Mouse (Mus musculus): ENCODE data around the gene Pfdn6. TPM values are rescaled to one million over a fixed set of nuclear protein-coding genes. Genes with fewer than 3 reads are reported as not detected.
"Not testable (repeated sequence)": the region's sequence is repeated elsewhere in the genome, so short reads cannot be mapped to it uniquely, and the experiment has no call there.

Gene Pfdn6
- total RNA-seq, 4 experiments from 2014 or later, result 68.7 to 93.1 (median 76.1) TPM

DNA sequence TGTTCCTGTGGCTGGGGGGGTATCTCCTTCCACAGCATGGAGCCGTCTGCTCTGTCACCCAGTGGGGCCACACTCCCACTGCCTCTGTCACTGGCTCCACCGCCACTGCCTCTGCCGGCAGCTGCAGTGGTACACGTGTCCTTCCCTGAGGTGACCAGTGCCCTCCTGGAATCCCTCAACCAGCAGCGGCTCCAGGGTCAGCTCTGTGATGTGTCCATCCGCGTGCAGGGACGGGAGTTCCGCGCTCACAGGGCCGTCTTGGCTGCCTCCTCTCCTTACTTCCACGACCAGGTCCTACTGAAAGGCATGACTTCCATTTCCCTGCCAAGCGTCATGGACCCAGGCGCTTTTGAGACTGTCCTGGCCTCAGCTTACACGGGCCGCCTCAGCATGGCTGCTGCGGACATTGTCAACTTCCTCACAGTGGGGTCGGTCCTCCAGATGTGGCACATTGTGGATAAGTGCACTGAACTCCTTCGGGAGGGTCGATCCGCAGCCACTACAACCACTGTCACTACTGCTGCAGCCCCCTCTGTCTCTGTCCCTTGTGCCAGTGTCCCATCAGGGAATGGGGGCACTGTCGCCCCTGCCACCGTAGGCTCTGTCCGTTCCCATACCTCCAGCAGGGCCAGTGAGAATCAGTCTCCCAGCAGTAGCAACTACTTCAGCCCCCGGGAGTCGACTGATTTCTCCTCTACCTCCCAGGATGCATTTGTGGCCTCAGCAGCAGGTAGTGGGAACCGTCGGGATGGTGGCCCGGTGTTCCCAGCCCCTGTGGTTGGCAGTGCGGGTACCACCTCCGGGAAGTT lies 23.1 kb downstream of the Pfdn6 start:
- DNase-seq (ENCODE audit: low spot score in 2 of 2), result no peak

DNA sequence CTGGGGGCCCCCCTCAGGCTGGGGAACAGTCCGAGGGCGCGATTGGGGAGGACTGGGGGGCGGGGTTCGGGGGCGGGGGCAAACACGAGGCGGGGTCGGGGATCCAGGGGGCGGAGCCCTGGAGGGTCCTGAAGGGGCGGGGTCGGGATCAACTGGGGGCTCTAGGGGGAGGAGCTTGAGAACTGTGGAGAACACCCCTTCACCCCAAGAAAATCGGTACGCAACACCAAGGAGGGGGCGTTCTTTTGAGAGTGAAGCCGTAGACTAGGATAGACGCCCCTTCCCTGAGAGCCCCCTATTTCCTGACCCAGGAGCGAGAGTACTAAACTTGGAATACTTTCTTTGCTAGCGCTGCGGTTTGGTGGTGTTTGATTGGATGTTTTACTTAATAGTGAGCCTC lies 23.8 kb downstream of the Pfdn6 start:
- DNase-seq (ENCODE audit: low spot score in 2 of 2), result no peak

DNA sequence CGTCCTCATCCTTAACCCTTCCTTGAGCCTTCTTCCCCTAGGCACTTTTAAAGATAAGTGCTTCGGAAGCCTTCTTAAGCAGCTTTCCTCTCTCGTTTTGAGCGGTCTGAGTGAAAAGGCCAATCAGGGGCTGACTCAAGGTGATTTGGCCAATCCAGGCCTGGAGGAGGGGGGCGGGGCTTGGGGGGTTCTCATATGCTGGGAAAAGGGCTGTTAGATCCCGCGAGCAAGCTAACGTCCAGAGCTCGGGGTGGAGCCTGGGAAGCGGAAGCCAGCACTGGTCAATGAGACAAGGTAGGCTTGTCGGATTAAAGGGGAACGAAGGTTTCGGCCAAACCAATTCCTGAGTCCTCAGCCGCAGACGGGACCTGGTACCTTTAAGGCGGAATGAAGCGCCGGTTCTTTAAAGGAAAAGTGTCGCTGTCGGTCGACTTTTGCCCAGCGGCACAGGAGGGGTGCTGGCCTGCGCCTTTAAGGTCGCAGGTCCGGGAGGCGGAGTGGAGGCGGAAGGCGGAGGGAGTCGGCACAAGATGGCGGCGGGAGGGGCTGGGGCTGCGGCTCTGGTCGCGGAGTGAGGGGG lies 24.4 kb downstream of the Pfdn6 start, which contains the start of the genes Tapbp and Zbtb22:
TSS of gene Tapbp (plus strand) at position 229 of the 580 bp plus-strand sequence.
TSS of gene Zbtb22 (plus strand) at position 234 of the 580 bp plus-strand sequence.
- DNase-seq (ENCODE audit: low spot score in 2 of 2), result peak; percentile 97

DNA sequence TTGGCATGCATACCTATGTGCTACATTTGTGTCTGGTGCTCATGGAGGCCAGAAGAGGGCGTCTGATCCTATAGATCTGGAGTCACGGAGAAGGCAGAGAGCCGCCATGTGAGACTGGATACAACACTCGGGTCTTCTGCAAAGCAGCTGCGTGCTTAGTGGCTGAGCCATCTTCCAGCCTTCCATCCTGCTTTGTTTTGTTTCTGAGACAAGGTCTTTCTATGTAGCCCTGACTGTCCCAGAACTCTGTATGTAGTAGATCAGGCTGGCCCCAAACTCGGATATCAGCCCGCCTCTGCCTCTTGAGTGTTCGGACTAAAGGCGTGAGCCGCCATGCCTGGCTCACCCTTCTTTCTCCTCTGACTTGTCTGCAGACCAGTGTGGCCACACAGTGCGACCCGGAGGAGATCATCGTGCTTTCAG lies 25.2 kb downstream of the Pfdn6 start:
- no peak for DNase-seq (ENCODE audit: low spot score in 2 of 2)

DNA sequence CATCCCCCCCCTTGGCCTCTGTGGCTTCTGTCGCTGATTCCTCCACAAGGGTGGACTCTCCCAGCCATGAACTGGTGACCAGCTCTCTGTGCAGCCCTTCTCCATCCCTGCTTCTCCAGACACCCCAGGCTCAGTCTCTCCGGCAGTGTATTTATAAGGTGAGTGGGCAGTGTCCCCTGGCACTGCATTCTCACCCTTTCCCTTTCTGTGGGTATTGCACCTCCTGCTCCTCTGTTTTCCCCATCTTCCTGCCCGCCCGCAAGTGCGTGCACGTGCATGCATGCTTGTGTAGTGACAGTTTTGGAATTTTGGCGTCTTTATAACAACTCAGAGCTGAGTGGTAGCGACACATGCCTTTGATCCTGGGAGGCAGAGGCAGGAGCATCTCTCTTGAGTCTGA lies 26.2 kb downstream of the Pfdn6 start:
- no peak for DNase-seq (ENCODE audit: low spot score in 2 of 2)

DNA sequence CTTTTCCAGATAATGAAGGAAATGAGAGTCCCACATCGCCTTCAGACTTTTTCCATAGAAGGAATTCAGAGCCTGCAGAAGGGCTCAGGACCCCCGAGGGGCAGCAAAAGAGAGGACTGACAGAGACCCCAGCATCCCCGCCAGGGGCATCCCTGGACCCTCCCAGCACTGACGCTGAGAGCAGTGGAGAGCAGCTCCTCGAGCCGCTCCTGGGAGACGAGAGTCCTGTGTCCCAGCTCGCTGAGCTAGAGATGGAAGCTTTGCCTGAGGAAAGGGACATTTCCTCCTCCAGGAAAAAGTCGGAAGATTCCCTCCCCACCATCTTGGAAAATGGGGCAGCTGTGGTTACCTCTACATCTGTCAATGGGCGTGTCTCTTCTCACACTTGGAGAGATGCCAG lies 26.9 kb downstream of the Pfdn6 start:
- no peak for DNase-seq (ENCODE audit: low spot score in 2 of 2)

DNA sequence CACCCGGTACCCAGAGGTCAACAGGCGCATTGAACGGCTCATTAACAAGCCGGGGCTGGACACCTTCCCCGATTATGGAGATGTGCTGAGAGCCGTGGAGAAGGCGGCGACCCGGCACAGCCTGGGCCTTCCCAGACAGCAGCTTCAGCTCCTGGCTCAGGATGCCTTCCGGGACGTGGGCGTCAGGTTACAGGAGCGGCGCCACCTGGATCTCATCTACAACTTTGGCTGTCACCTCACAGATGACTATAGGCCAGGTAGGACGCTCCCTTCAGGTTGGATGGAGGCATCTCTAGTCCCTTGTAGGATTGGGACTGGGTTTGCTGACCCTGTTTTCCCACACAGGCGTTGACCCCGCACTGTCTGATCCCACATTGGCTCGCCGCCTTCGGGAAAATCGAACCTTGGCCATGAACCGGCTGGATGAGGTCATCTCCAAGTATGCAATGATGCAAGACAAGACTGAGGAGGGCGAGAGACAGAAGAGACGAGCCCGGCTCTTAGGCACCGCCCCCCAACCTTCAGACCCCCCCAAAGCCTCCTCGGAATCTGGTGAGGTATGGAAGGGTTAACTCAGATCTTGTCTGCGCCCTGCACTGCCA lies 28.2 kb downstream of the Pfdn6 start:
- no peak for DNase-seq (ENCODE audit: low spot score in 2 of 2)

DNA sequence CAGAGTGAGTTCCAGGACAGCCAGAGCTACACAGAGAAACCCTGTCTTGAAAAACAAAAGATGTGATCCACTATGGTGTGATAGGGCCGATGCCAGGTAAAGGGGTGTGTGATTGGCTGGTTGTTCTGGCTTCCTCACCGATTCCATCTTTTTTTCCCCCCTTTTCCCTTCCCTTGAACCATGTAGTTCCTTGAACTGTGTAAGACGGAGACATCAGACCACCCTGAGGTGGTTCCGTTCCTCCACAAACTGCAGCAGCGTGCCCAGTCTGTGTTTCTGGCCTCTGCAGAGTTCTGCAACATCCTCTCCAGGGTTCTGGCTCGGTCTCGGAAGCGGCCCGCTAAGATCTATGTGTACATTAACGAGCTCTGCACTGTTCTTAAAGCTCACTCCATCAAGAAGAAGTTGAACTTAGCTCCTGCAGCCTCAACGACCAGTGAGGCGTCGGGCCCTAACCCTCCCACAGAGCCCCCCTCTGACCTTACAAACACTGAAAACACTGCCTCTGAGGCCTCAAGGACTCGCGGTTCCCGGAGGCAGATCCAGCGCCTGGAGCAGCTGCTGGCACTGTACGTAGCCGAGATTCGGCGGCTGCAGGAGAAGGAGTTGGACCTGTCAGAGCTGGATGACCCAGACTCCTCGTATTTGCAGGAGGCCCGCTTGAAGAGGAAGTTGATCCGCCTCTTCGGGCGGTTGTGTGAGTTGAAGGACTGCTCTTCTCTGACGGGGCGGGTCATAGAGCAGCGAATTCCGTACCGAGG lies 28.9 kb downstream of the Pfdn6 start:
- no peak for DNase-seq (ENCODE audit: low spot score in 2 of 2)

DNA sequence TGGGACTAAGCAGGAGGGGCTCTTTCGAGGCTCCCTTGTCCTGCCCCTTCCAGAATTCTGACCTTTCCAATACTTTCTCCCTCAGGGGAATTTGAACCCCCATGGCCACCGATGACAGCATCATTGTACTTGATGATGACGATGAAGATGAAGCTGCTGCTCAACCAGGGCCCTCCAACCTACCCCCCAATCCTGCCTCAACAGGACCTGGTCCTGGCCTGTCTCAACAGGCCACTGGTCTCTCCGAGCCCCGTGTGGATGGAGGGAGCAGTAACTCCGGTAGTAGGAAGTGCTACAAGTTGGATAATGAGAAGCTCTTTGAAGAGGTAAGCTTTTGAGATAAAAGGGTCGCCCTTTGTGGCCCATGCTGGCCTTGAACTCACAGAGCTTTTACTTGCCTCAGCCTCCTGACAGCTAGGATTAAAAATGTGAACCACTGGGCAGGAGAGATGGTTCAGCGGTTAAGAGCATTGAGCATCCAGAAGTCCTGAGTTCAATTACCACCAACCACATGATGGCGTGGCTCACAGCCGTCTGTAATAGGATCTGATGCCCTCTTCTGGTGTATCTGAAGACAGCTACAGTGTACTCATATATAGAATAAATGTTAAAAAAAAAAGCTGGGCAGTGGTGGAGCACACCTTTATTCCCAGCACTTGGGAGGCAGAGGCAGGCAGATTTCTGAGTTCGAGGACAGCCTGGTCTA lies 29.6 kb downstream of the Pfdn6 start:
- DNase-seq (ENCODE audit: low spot score in 2 of 2), result no peak

DNA sequence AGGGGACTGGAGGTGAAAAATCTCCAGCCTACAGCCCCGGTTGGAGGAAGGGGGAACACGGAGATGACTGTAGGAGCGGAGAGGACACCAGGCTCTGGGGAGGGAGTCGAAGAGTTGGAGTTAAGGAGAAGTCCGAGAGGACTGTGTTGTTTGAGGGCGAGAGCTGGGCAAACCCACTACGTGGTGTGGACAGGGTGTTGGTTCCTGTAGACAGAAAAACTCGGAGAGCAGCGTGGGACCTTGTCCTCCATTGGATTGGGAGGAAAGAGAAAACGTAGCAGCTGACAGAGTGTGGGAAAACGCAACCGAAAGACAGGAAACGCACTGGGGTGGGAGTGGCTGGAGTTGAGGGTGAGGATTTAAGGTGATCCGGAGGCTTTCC lies 30.3 kb downstream of the Pfdn6 start:
- DNase-seq (ENCODE audit: low spot score in 2 of 2), result no peak

DNA sequence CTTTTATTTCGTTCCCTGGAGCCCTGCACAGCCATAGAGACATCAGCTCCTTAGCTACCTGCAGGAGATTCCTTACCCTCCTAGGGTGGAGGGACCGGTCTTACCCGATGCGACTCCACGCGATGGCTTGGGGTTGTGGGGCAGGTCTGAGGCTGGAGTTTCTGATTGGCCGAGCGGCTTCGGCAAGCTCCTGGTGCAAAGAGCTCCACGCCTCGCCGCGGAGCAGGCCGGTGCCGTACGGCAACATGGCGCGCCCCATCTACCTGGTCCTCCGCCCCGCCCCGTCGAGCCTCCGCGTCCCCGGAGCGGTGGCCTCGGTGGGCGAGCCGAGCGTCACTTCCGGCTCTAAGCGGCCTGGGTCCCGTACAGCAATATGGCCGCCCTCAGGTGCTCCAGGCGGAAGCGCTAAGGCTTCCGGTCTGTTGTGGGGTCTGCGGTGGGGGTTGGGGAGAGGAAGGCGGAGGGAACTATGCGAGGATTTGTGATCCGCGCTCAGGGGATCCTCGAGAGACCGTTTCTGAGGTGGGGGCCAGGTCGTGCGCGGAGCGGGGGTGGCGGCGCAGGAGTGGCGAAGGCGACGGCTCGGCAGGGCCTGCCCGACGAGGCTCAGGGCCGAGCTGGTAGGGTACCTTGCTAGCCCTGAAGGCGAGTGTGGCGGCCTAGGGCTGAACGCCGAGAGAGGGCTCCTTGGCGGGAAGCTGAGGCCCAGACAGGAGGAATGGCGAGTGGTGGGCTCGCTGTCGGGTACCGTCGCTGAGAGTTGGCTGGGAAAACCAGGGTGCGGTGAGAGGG lies 30.9 kb downstream of the Pfdn6 start, which contains the start of gene Daxx:
TSS of gene Daxx (plus strand) at position 338 of the 792 bp plus-strand sequence.
- peak; percentile 97 to 98 for DNase-seq (ENCODE audit: low spot score in 2 of 2)

DNA sequence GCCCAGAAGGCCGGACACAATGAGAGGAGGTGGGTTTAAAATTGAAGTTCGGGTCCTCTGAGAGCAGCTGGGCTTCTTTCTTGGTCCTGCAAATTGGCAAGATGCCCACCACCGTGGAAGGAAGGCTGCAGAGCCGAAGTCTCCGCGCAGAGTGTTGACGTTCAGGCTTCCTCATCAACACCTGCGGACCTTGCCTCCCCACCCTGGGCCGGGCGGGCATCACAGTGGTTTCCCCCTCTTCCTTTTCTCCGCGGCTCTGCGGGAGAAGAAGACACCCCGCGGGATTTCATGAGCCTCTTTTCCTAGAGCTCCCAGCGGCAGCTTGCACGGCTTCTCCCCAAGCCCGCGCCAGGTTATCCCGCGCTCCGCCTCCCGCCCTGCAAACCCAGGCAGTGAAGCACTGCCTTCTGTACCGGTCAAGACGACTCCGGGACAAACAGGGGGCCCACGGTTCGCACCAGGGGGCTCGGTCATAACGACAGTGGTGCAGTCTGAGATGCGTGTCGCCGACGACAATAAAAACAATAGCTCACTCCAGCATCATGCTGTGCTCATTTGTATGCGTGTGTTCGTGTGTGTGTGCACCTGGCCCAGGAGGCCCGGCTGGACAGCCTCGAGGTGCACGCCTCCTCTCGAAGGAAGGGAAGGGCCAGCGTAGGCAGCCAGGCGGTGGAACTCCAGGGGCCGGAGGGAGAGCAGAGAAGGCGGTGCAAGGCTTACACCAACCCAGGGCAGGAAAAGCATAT lies 31.6 kb downstream of the Pfdn6 start:
- no peak for DNase-seq (ENCODE audit: low spot score in 2 of 2)

DNA sequence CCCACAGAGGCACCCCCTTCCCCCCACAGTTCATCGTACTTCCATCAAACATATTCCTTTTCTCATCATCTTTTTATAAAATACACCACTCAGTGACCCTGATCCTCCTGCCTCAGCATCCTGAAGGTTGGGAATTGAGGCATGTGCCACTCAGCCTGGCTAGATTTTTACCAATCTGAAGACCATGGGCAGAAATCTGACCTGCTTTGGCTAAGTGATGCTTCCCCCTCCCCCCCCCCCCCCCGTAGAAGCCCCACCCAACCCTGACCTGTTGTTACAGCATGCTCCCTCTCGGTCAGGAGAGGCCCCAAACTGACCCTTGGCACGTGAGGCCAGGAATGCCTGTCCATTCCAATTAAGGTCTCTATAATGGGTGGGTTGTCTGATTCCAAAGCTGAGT lies 35.3 kb downstream of the Pfdn6 start, which contains the start of gene Platr17:
TSS of gene Platr17 (plus strand) at position 301 of the 400 bp plus-strand sequence.
- not testable (repeated sequence) for DNase-seq (ENCODE audit: low spot score in 2 of 2)

DNA sequence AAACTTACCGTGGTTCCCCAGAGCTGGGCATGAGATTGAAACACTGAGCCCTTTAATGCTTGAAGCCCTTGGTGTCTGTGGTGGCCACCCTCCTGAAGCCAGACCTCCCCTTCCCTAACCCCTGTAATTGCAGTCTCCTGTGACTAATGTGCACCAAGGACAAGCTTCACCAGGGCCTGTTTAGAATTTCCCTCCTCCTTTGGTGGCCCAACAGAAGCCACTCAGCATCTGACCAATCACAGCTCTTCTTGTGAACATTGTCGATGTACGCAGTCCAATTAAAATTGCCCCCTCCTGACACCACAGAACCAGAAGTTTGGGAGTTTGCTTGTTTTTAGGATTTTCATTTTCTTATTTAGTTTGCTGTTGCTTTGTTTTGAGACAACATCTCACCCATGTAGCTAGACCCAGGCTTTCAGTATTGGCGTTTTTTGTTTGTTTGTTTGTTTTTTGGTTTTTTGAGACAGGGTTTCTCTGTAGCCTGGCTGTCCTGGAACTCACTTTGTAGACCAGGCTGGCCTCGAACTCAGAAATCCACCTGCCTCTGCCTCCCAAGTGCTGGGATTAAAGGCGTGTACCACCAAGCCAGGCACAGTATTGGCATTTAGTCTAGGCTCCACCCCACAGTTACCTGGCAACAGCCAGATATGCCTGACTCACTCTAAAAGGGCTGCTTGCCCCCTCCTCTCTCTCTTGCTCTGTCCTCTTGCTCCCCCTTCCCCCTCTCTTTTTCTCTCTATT lies 36.1 kb downstream of the Pfdn6 start:
- not testable (repeated sequence) for DNase-seq (ENCODE audit: low spot score in 2 of 2)

DNA sequence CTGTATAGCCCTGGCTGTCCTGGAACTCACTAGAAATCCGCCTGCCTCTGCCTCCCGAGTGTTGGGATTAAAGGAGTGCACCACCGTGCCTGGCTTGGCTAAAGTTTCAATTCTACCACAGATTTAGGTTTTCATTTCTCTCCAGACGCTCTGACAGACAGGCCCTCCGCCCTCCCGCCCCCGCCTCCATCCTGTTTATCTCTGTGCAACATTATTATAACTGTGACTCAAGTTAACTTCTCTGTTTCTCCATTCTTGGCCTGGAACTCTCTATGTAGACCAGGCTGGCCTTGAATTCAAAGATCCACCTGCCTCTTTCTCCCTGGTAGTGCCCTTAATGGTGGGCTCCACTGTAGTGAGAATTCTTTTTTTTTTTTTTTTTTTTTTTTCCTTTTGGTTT lies 37.7 kb downstream of the Pfdn6 start:
- DNase-seq (ENCODE audit: low spot score in 2 of 2), result no peak

DNA sequence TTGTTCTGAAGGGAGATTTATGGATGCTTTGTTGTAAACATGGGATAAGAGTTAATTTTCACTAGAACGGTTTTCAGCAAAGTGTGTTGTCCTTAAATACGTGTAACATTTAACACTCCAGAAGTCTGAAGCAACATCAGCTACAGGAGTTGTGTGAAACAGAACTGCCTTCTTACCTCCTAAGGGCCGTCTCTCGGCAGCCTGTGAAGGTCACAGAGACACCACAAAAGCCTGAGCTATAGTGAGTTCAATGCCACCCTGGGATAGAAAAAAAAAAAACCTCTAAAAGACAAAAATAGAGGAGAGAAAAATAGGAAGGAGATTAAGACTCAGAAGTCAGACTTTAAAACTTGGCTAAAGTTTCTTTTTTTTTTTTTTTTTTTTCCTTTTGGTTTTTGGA lies 38.1 kb downstream of the Pfdn6 start:
- DNase-seq (ENCODE audit: low spot score in 2 of 2), result no peak

DNA sequence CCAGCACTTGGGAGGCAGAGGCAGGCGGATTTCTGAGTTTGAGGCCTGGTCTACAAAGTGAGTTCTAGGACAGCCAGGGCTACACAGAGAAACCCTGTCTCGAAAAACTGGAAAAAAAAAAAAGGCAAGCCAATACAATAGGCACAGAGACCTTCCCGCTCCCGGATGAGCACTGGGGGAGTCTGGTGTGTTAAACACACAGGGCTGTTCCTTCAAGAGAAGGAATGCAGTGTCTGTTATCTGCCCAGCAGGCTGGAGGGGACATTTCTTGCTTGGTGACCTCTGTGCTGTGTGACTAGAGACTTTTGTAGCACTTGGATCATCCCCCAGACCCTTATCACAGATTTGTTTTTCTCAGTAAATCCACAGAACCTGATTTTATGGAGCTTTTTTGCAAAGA lies 38.5 kb downstream of the Pfdn6 start:
- DNase-seq (ENCODE audit: low spot score in 2 of 2), result no peak

DNA sequence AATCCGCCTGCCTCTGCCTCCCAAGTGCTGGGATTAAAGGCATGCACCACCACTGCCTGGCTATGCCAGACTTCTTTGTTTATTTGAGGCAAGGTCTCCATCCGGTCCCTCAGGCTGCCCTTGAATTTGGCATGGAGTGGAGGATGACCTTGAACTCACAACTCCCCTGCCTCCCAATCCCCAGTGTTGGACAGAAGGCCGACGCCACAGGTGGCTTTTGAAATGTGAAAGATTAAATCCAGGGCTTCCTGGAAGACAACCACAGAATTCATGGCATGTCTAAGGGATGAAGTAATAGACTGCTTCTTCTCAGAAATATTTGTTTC lies 39.2 kb downstream of the Pfdn6 start:
- DNase-seq (ENCODE audit: low spot score in 2 of 2), result no peak

All from layer of hippocampus, adult 8-10 months (tissue).